Mouse (Mus musculus) cerebellum, adult 18-20 months (tissue): ENCODE measurements around the gene Kirrel.

Experiments used
- DNase-seq, 2 experiments: peaks; one replicate each; pipeline ENCODE4 v3.0.0; 2021

The Kirrel gene

DNA sequence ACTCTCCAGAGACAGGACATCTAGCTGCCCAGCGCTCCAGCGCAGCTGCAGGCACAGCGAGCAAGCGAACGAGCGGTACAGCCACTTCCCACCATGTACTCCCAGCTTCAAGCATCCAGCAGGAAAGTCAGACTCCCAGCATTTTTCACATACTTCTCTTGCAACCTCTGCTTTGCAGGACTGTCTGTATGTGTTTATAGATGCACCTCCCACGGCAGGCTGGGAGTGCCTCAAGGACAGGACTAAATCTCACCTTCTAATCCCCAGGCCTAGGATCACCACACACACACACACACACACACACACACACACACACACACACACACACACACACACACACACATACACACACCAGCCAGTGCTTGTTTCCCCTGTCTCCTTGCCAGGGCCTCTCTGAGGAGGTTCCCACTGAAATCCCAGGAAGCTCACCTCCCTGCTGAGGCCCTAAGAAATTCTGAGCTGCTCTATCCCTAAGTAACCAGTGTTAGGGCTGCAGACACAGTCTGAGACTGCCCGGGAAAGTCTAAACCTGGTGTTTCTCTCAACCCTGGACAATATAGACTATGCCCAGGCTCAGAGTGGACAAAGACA lies 9.2 kb downstream of the Kirrel start:
- DNase-seq = no peak

- no peak for DNase-seq
Observed at GRCm38 (mm10) chr3:87164099-87164815, 10.3 kb downstream of the Kirrel start.

GRCm38 (mm10) chr3:87163116-87163515 lies 11.4 kb downstream of the Kirrel start:
- no peak for DNase-seq

DNA sequence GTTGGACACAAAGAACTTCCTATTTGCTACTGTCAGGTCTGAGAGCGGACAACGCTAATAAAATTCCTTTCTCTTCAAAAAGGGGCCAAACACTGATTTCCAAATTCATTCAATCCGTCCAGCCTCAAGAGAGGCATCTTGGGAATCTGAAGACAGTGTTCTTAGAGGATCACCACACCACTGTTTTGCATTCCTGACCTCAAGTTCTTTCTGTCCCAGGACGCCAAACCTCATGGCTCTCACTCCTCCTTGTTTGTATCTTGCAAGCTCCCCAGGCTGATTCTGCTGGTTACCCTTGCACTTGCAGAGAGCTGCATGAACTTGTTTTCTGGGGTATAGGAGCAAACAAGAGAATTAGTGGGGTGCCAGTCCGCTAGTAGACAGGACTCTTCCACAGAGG lies 12.2 kb downstream of the Kirrel start:
- DNase-seq = no peak

DNA sequence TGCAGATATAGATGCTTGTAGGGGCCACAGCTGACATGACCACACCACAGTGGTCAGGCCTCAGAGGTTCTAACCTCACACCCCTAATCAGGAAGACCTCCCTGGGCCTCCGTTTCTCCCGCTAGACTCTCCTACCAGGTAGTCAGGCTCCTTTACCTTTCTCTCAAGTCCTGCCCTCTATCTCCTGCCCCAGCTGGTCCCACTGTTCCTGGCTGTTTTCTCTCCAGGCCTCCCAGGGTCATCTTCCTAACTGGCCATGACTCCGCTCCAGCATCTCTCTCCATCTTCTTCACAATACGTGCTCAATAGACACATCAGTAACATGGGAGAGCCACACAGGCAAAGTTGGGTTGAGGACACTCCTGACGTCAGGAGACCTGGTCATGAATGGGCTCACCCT lies 12.9 kb downstream of the Kirrel start:
- no peak for DNase-seq

- DNase-seq = no peak
Observed at GRCm38 (mm10) chr3:87160819-87161509, 13.6 kb downstream of the Kirrel start.

- no peak for DNase-seq
Observed at GRCm38 (mm10) chr3:87159190-87159589, 15.4 kb downstream of the Kirrel start.

- no peak for DNase-seq
Observed at GRCm38 (mm10) chr3:87157767-87158291, 16.7 kb downstream of the Kirrel start.

DNA sequence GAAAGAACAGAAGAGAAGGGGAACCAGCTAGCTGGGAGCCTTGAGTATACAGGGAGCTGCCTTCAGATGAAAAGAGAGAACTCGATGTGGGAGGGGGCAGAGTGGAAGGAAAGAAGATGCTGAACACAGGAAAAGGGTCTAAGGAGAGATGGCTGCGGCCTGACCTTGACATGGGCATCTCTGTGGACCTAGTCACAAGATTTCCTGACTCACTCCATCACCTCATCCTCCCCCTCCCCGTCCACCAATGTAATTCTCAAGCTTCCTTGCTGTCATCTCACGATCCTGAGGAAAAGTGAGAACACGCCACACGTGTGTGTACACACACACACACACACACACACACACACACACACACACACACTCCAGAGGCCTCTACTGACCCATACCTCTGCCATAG lies 17.2 kb downstream of the Kirrel start:
- DNase-seq = no peak

- DNase-seq = no peak
Observed at GRCm38 (mm10) chr3:87154398-87155287, 19.9 kb downstream of the Kirrel start.

GRCm38 (mm10) chr3:87153038-87153437 lies 21.5 kb downstream of the Kirrel start:
- DNase-seq = no peak

DNA sequence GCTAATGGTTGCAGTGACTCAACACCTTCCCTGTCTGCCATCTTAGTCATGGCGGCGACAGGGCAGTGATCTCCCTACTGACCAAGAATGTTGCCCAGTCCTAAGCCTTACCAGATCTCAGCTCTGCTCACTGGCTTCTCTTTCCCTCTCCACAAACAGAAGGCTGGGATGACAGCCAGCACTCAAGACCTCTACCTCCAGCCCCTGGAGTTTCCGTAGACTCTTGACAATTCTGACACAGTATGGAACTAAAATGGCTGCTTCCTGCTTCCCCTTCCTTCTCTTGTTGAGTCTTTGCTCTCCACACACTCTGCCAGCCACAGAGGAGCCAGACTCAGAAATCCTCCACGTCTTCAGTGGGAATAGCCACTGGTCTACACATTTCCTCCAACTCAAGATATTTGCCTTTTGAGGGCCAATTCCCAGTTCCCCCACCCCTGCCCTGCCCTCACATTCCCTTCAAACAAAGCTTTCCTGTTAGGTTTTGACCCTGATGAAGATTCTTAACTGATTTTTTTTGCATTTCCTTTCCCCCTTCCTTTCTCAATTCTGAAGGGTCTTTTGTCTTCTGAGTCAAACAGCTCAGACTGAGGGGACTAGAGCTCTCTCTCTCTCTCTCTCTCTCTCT lies 22.3 kb downstream of the Kirrel start:
- DNase-seq = no peak

DNA sequence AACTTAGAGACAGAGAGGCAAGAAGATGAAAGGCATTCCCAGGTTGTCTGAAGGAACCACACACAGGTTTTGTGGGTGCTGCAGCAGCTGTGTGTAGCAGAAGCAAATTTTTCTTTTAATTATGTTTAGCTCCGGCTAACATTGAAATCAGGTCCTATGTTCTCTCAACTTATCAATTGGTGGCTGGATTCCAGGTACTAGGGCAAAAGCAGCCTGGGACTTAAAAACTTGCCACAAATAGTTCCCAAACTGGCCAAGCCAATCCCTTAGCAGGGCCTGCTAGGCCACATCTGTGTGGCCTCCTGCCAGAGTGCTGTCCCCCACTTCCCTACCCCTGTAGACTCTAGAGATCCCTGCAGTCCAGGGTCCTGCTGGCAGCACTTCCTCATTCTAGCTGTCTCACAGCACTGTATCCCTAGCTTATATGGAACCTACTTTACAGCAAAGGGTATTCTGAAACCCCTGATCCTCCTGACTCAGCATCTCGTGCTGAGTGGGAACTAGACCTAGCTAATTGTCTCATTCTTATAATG lies 23.2 kb downstream of the Kirrel start:
- DNase-seq = no peak

- no peak for DNase-seq
Observed at GRCm38 (mm10) chr3:87150689-87151244, 23.8 kb downstream of the Kirrel start.

- no peak for DNase-seq
Observed at GRCm38 (mm10) chr3:87150056-87150688, 24.4 kb downstream of the Kirrel start.

GRCm38 (mm10) chr3:87149425-87149824 lies 25.1 kb downstream of the Kirrel start:
- DNase-seq = no peak

DNA sequence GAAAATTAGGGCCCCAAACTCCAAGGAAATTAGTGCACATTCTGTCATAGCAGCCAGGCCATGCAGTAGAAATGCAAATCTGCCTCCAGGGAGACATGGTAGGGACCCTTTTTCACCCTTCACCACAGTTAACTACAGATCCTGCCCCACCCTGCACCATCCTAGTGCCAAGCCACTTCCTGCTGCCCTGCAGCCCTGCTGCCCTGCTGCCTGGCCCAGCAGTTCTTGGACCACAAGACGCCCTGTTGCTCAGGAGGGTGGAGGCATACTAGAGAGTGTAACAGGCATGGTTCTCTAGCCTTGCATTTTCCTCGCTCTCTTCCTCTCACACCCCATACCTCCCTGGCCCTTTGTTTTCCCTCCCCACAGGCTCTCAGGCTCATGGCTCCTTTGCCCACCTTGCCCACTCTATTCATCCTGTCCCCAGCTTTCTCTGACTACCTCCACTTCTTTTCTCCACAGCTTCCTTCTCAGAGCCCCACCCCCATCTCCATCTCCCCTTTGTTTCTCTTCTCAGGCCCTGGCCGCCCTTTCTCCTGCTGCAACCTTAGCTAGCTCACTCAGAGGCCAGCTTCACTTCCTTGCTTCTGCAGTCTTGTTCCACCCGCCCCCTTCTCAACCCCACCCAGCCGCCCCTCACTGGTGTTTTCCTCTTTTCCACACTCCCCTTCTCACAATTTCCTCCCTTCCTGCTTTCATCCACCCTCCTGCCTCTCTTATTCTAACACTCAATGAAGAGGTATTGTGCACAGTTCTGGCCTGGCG lies 29.9 kb downstream of the Kirrel start:
- no peak for DNase-seq

DNA sequence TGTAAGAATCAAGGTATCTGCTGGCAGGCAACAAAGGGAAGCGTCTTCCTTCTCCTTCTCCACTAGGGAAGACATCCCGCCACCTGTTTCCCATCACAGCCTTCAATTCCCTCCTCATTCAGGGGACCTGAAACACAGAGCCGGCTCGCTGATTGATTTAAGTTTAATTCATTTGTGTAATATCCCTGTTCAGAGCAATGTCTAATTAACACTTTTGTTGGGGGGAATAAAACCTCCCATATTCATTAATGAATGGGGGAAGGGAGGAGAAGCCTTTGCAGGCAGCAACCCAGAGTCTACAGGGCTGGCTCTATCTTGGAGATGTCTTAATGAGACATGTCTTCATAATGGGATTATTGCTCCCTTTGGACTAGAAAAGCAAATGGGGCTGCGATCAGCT lies 34.3 kb downstream of the Kirrel start:
- DNase-seq = no peak

- no peak for DNase-seq
Observed at GRCm38 (mm10) chr3:87136782-87137181, 37.8 kb downstream of the Kirrel start.

- no peak for DNase-seq
Observed at GRCm38 (mm10) chr3:87134951-87135350, 39.6 kb downstream of the Kirrel start.
